Comparison of ENCODE assay signal across 25 mouse cellular contexts in the genomic region with DNA sequence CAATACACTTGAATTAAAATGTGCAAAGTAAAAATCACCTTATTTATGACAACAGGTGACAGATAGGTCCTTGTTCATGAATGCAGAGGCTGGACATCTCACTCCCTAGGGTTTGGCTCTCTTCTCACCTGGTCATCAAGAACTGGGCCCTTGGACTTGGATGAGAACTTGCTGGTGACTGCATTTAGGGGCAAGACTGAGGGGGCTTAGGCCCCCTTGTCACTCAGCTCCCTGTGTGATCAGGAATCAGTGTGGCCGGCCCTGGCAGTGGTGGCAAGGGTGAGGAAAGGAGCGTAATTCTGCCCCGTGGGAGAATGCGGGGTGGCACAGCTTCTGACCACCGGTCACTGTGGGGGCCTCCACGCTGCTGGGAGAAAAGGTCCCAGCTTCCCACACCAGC. TPM values are rescaled to one million over a fixed set of nuclear protein-coding genes. Genes with fewer than 3 reads are reported as not detected.
"Had no signal": no experiment of that assay in that cellular context is flagged by ENCODE, and none has a peak within 500 bp of the region (broad histone marks: within the 10 kb centered on the region; RNA-seq: fewer than 3 reads in every experiment).

No protein-coding gene starts in this region.

- H3K9me3 ChIP-seq: embryonic facial prominence, embryonic 10.5 days; embryonic facial prominence, embryonic 12.5 days; embryonic facial prominence, embryonic 13.5 days; embryonic facial prominence, embryonic 15.5 days; forebrain, embryonic 10.5 days; forebrain, embryonic 12.5 days; forebrain, embryonic 13.5 days; forebrain, embryonic 15.5 days had no signal

- H3K4me3 ChIP-seq: embryonic facial prominence, embryonic 10.5 days; embryonic facial prominence, embryonic 12.5 days; embryonic facial prominence, embryonic 13.5 days; embryonic facial prominence, embryonic 15.5 days; erythroblast, embryonic 14.5 days; forebrain, embryonic 10.5 days; forebrain, embryonic 12.5 days; forebrain, embryonic 13.5 days; forebrain, embryonic 15.5 days; gastrocnemius, adult 2 months; heart, adult 2 months had no signal

- H3K9ac ChIP-seq: embryonic facial prominence, embryonic 12.5 days; embryonic facial prominence, embryonic 13.5 days; embryonic facial prominence, embryonic 15.5 days; forebrain, embryonic 12.5 days; forebrain, embryonic 13.5 days; forebrain, embryonic 15.5 days; forebrain, postnatal 0 days had no signal

- H3K4me1 ChIP-seq: embryonic facial prominence, embryonic 12.5 days had no signal

- H3K36me3 ChIP-seq: embryonic facial prominence, embryonic 10.5 days; embryonic facial prominence, embryonic 12.5 days; embryonic facial prominence, embryonic 13.5 days; embryonic facial prominence, embryonic 15.5 days; forebrain, embryonic 10.5 days had no signal

- H3K27me3 ChIP-seq: forebrain, embryonic 15.5 days had no signal

- H3K4me2 ChIP-seq: embryonic facial prominence, embryonic 12.5 days; embryonic facial prominence, embryonic 13.5 days; embryonic facial prominence, embryonic 15.5 days; forebrain, embryonic 12.5 days; forebrain, embryonic 13.5 days; forebrain, embryonic 15.5 days had no signal

- ATAC-seq: forebrain, embryonic 13.5 days; forebrain, embryonic 14.5 days; forebrain, embryonic 15.5 days; forebrain, embryonic 16.5 days; forebrain, postnatal 0 days had no signal

- H3K27ac ChIP-seq: embryonic facial prominence, embryonic 10.5 days; embryonic facial prominence, embryonic 12.5 days; embryonic facial prominence, embryonic 13.5 days; embryonic facial prominence, embryonic 15.5 days; forebrain, embryonic 10.5 days; forebrain, embryonic 12.5 days; forebrain, embryonic 13.5 days; forebrain, embryonic 15.5 days; gastrocnemius, adult 2 months; heart, adult 2 months had no signal

- DNase-seq: cerebellum, adult 18-20 months; cerebellum, adult 8-10 months; cerebellum, adult 9-11 months; cerebellum, postnatal 10 days; cerebellum, postnatal 14 days; embryo, embryonic 11 days; forebrain, postnatal 0 days; gastrocnemius, adult 2 months; gastrocnemius, postnatal 10 days; gastrocnemius, postnatal 14 days; gastrocnemius, postnatal 25 days; heart, adult 18-20 months had no signal

RNA-seq across cellular contexts. Expression of a gene that starts 4.9 kb away (rescaled TPM):
- total RNA-seq: granulocyte monocyte progenitor cell, adult 5-6 weeks had no signal
- polyA plus RNA-seq: erythroblast, embryonic 14.5 days had no signal
